Mouse (Mus musculus) thymus, adult 2 months (tissue): ENCODE data around the gene Maml3. TPM values are rescaled to one million over a fixed set of nuclear protein-coding genes. Genes with fewer than 3 reads are reported as not detected.
A peak's percentile ranks its signal among the peaks of the same experiment; 100 is the strongest.

ENCODE experiments used
- DNase-seq: peaks from one replicate; pipeline ENCODE4 v3.0.0; 2021
- H3K27ac ChIP-seq: fragments of 200-500 bp; 2 replicates; pipeline ENCODE4 v1.5.1; 2012; ENCODE audit warnings: low read length, control low read depth; ENCODE audit not compliant: control insufficient read depth, insufficient read depth
- H3K27me3 ChIP-seq: fragments of 200-500 bp; 2 replicates; pipeline ENCODE4 v1.6.1; 2012; ENCODE audit warnings: mild to moderate bottlenecking, low read length, moderate library complexity, mixed read lengths; ENCODE audit not compliant: control insufficient read depth, insufficient read depth
- H3K36me3 ChIP-seq: fragments of 200-500 bp; 2 replicates; pipeline ENCODE4 v1.6.1; 2012; ENCODE audit warnings: mild to moderate bottlenecking, low read length, moderate library complexity; ENCODE audit not compliant: control insufficient read depth, insufficient read depth
- H3K4me1 ChIP-seq: fragments of 200-500 bp; replicated peaks from 2 replicates; pipeline ENCODE4 v1.6.1; 2012; ENCODE audit warnings: low read length; ENCODE audit not compliant: control insufficient read depth, insufficient read depth
- H3K4me3 ChIP-seq: fragments of 200-500 bp; 2 replicates; pipeline ENCODE4 v1.5.1; 2012; ENCODE audit warnings: mild to moderate bottlenecking, low read length, control low read depth, moderate library complexity; ENCODE audit not compliant: control insufficient read depth, insufficient read depth
- CTCF ChIP-seq: fragments of 200-500 bp; IDR thresholded peaks from 2 replicates; pipeline ENCODE4 v1.5.1; 2012; ENCODE audit warnings: mild to moderate bottlenecking, control low read depth, low read length, moderate library complexity, borderline replicate concordance; ENCODE audit not compliant: control insufficient read depth, poor library complexity, insufficient read depth; ENCODE audit errors: extremely low read depth
- POLR2A ChIP-seq: fragments of 200-500 bp; IDR thresholded peaks from 2 replicates; pipeline ENCODE4 v1.6.1; 2012; ENCODE audit warnings: mild to moderate bottlenecking, low read length, control low read depth, moderate library complexity; ENCODE audit not compliant: control insufficient read depth, poor library complexity, insufficient read depth; ENCODE audit errors: extremely low read depth
- WGBS: fragments of 180-500 bp; shearing (Covaris S2); methylation state at CpG from one replicate; pipeline ENCODE4 v1.1.7; 2018; 5-methylcytosine and 5-hydroxymethylcytosine counted together
- polyA plus RNA-seq: library from polyadenylated mRNA; depleted of rRNA; stranded (reverse); fragments of >200 nt; gene quantifications from 2 replicates; pipeline ENCODE4 v1.2.3, GENCODE M21; 2012

Maml3 gene
- polyA plus RNA-seq, 1 experiment, result 3.5 TPM

DNA sequence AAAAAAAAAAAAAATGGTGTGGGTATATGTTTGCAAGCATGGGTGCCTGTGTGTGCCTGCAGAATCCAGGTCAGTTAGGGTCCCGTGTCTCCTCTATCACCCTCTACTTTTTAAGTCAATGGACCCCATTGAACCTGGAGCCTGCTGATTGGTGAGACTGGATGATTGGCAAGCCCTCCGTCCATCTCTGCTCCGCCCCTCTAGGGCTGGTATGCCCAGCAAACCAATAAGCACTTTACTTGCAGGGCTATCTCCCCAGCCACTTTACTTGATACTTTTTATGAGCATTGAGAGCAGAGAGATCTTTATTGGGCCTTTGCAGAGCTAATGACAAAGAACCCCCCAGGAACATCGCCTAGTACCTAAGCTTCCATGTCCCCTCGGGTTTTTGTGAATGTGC is 390.4 kb downstream of the Maml3 start:
- no peak for DNase-seq
- H3K27ac ChIP-seq, result no peak overlapping the region
- no peak overlapping the region for H3K4me3 ChIP-seq
- 92% methylated on average over 5 of the region's 5 CpGs for WGBS
- TF ChIP-seq POLR2A (no peak), CTCF (no peak)
- no peaks in the 10 kb centered on the region for H3K36me3 ChIP-seq
- no peaks in the 10 kb centered on the region; the same call in 1 of the 2 replicates for H3K4me1 ChIP-seq
- no peaks in the 10 kb centered on the region for H3K27me3 ChIP-seq

DNA sequence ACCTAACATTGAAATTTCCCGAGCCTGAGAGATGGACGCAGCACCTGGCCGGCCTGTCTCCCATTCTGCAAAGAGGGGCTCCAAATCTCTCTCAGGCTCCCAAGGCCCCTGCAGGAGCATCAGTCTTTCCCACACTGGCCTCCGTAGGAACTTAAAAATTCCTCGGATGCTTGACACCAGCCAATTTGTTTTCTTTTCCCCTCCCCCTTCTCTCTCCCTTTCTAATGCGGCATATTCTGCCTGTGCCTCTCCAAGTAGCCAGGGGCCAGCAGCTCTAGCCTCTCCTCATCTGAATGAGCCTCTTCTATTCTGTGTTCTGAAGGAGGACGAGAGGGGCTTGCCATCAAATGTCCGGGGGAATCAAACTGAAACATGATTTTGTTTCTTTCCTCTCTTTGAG is 391.6 kb downstream of the Maml3 start:
- no peak for DNase-seq
- H3K27ac ChIP-seq, result no peak overlapping the region
- WGBS, result 91% methylated on average over 8 of the region's 8 CpGs
- no peaks in the 10 kb centered on the region for H3K27me3 ChIP-seq
- no peak for TF ChIP-seq CTCF
- TF ChIP-seq POLR2A, result no peak
- no peaks in the 10 kb centered on the region; the same call in 1 of the 2 replicates for H3K4me1 ChIP-seq
- no peaks in the 10 kb centered on the region for H3K36me3 ChIP-seq
- H3K4me3 ChIP-seq, result no peak overlapping the region

DNA sequence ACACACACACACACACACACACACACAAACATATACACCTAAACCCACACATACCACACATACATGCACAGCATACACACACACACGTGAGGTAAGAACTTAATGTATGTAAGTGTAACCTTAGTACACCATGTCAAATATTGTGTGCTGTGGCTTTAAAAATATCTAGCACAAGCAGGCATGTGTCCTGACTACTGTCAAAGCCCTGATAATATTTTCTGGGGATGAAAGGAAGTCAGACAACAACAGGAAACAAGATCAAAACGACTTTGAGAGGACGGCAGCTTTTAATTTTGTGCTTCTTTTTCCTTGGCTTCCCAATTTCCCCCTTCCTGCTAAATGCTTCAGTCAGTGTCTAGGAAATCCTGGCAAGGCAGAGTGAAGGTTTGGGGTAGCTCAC is 392.5 kb downstream of the Maml3 start:
- no peak for DNase-seq
- no peaks in the 10 kb centered on the region; the same call in 1 of the 2 replicates for H3K4me1 ChIP-seq
- H3K27me3 ChIP-seq, result no peaks in the 10 kb centered on the region
- TF ChIP-seq POLR2A, result no peak
- TF ChIP-seq CTCF, result no peak
- 31% methylated on average over 3 of the region's 3 CpGs for WGBS
- no peak overlapping the region for H3K27ac ChIP-seq
- H3K4me3 ChIP-seq, result no peak overlapping the region
- no peaks in the 10 kb centered on the region for H3K36me3 ChIP-seq

DNA sequence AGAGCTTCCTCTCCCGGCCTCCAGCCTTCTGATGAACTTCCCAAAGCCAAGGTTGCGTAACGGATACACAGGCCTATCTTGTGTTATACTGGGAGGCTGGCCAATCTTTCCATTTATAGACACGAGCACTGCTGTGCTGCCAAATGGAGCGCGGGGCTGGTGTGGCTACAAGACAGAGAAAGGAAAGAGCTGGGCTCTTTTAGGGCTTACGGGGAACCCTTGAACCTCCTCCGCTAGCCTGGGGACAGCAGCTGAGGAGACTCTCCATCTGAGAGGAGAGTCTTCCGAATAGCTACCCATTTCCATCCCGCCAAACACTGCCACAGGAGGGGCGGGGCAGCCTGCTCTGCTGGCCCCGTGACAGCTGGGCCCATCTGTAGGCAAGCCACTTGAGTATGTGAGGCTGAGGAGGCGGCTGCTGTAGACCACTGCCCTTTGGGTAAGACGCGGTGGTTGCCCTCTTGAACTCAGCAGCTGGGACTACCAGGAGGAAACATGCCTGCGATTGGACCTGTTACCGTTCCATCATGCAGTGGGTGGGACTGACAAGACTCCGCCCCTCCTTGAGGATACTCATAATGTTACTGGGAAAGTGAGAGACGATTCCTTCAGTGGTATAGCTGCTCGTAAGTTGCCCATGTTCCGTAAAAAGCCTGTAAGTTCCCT is 396.0 kb downstream of the Maml3 start:
- WGBS, result 89% methylated on average over 21 of the region's 21 CpGs
- peak; percentile 61 for DNase-seq
- Histone ChIP-seq H3K27ac (no peak overlapping the region), H3K36me3 (no peaks in the 10 kb centered on the region), H3K27me3 (no peaks in the 10 kb centered on the region), H3K4me3 (no peak overlapping the region), H3K4me1 (no peaks in the 10 kb centered on the region; the same call in 1 of the 2 replicates)
- no peak for TF ChIP-seq CTCF
- no peak for TF ChIP-seq POLR2A

DNA sequence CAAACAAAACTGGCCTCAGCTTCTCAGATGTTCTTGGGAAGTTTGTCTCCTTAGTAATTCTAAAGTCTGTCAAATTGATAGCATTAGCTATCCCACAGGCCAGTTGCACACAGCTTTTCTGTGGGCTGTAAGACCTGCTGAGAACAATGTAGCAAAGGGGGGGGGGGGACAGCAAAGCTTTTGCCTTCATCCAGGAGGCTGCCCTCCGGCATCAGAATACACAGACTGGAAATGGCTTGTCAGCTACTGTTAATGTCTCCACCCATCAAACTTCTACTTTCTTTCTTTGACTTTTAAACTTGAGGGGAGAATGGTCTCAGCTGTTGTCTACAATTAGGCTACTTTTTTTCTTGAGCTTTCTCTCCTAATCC is 396.5 kb downstream of the Maml3 start:
- Histone ChIP-seq H3K4me3 (no peak overlapping the region), H3K4me1 (no peaks in the 10 kb centered on the region; the same call in 1 of the 2 replicates), H3K27ac (no peak overlapping the region)

GRCm38 (mm10) chr3:51705220-51705619 is 399.7 kb downstream of the Maml3 start:
- no peak overlapping the region for H3K4me3 ChIP-seq
- H3K36me3 ChIP-seq, result no peaks in the 10 kb centered on the region
- TF ChIP-seq CTCF (peak; percentile 38; the same call in 1 of the 2 replicates), POLR2A (no peak)
- no peaks in the 10 kb centered on the region for H3K27me3 ChIP-seq
- peak; percentile 26 for DNase-seq
- peaks cover 19% of the 10 kb centered on the region for H3K4me1 ChIP-seq
- 90% methylated on average over 7 of the region's 7 CpGs for WGBS
- H3K27ac ChIP-seq, result no peak overlapping the region

More for the DNA sequence above, 396.5 kb downstream of the Maml3 start:
- Histone ChIP-seq H3K36me3 (no peaks in the 10 kb centered on the region), H3K27me3 (no peaks in the 10 kb centered on the region)
- no peak for DNase-seq
- WGBS, result 83% methylated on average over 1 of the region's 1 CpGs
- TF ChIP-seq CTCF (no peak), POLR2A (no peak)

DNA sequence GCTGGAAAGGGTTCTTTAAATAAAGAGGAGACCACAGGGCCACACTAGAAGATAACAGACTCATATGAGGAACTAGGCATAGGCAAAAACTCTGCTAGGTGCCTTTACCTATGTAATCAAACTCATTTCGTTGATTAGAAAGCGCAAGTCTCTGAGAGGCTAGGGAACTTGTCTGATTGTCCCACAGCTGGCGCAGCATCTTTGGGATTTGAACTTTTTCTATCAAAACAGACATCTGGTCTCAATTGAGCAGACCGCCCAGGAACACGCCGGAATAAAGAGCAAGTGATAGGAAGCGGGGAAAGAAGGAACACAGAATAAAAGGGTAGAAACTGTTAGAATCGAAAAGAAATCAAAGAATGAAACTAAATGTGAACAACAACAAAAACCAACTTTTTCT is 401.4 kb downstream of the Maml3 start:
- TF ChIP-seq POLR2A (no peak), CTCF (no peak)
- DNase-seq, result no peak
- Histone ChIP-seq H3K4me3 (no peak overlapping the region), H3K36me3 (no peaks in the 10 kb centered on the region), H3K27me3 (no peaks in the 10 kb centered on the region), H3K27ac (no peak overlapping the region), H3K4me1 (peaks cover 20% of the 10 kb centered on the region)
- WGBS, result 93% methylated on average over 8 of the region's 8 CpGs
